Mouse (Mus musculus) neural tube, embryonic 14.5 days (tissue): ENCODE measurements around the gene Nfib. TPM values are rescaled to one million over a fixed set of nuclear protein-coding genes. Genes with fewer than 3 reads are reported as not detected.
A peak's percentile ranks its signal among the peaks of the same experiment; 100 is the strongest.

Experiments used
- ATAC-seq: fragments of 200-750 bp; cut with Nextera tagmentation; 2 replicates; pipeline ENCODE4 v1.8.0; 2017; ENCODE audit warnings: low read depth, mild to moderate bottlenecking, moderate TSS enrichment, moderate library complexity
- H3K27ac ChIP-seq: fragments of 300-500 bp; sonication (generic); 2 replicates; pipeline ENCODE4 v1.5.1; 2014; ENCODE audit warnings: low read depth, mild to moderate bottlenecking, control low read depth, low read length, moderate library complexity, mixed read lengths
- H3K27me3 ChIP-seq: fragments of 300-500 bp; sonication (generic); 2 replicates; pipeline ENCODE4 v1.6.1; 2014; ENCODE audit warnings: low read length; ENCODE audit not compliant: control insufficient read depth, insufficient read depth
- H3K36me3 ChIP-seq: fragments of 300-500 bp; sonication (generic); 2 replicates; pipeline ENCODE4 v1.6.1; 2014; ENCODE audit warnings: low read length, mixed read lengths; ENCODE audit not compliant: control insufficient read depth, insufficient read depth
- H3K4me1 ChIP-seq: fragments of 300-500 bp; sonication (generic); 2 replicates; pipeline ENCODE4 v1.6.1; 2014; ENCODE audit warnings: low read length; ENCODE audit not compliant: control insufficient read depth, insufficient read depth
- H3K4me2 ChIP-seq: fragments of 300-500 bp; sonication (generic); 2 replicates; pipeline ENCODE4 v1.6.1; 2014; ENCODE audit warnings: mild to moderate bottlenecking, low read depth, low read length, control low read depth
- H3K4me3 ChIP-seq: fragments of 300-500 bp; sonication (generic); 2 replicates; pipeline ENCODE4 v1.5.1; 2014; ENCODE audit warnings: low read depth, low read length, control low read depth, mixed read lengths
- H3K9ac ChIP-seq: fragments of 300-500 bp; sonication (generic); replicated peaks from 2 replicates; pipeline ENCODE4 v1.6.1; 2014; ENCODE audit warnings: low read depth, mild to moderate bottlenecking, control low read depth, low read length, mixed read lengths
- H3K9me3 ChIP-seq: fragments of 300-500 bp; sonication (generic); 2 replicates; pipeline ENCODE4 v1.6.1; 2016; ENCODE audit warnings: low read length; ENCODE audit not compliant: control insufficient read depth
- WGBS: fragments of 180-500 bp; shearing (Covaris S2); extraction: QIAGEN DNeasy Blood & Tissue Kit; methylation state at CpG from one replicate; pipeline ENCODE4 v1.1.7; 2014; 5-methylcytosine and 5-hydroxymethylcytosine counted together
- polyA plus RNA-seq: library from polyadenylated mRNA; unstranded; fragments of >200 nt; fragmentation: Nextera tagmentation; extraction: Ambion mirVana; gene quantifications from 2 replicates; pipeline ENCODE4 v1.2.1, GENCODE M21; 2014

Nfib gene
- polyA plus RNA-seq, 1 experiment from 2014 or later = 111 TPM

DNA sequence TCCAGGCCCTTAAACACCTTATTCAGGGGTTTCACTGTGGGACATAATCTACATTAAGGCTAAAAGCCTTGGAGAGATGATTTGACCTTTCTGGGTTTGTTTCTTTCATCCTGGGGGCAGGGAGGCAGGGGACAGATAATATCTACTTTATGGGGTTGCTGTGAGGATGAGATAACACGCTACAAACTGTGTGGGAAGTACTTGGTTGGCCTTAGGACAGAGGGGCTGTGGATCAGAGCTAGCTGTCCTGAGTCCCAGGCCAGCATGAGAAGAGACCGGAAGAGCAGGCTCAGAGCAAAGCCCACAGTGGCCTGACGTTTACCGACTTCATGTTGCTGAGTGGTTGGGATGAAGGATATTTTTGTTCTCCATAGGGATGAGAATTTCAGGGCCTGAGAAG, 81.7 kb downstream of the Nfib start:
- H3K9me3 ChIP-seq = no peaks in the 10 kb centered on the region
- WGBS = 75% methylated on average over 4 of the region's 4 CpGs
- H3K9ac ChIP-seq = no peak overlapping the region
- no peak overlapping the region for H3K4me2 ChIP-seq
- H3K27ac ChIP-seq = no peak overlapping the region
- no peaks in the 10 kb centered on the region for H3K27me3 ChIP-seq
- H3K4me3 ChIP-seq = no peak overlapping the region
- ATAC-seq = no peak
- peaks cover 5% of the 10 kb centered on the region for H3K4me1 ChIP-seq
- no peaks in the 10 kb centered on the region for H3K36me3 ChIP-seq

DNA sequence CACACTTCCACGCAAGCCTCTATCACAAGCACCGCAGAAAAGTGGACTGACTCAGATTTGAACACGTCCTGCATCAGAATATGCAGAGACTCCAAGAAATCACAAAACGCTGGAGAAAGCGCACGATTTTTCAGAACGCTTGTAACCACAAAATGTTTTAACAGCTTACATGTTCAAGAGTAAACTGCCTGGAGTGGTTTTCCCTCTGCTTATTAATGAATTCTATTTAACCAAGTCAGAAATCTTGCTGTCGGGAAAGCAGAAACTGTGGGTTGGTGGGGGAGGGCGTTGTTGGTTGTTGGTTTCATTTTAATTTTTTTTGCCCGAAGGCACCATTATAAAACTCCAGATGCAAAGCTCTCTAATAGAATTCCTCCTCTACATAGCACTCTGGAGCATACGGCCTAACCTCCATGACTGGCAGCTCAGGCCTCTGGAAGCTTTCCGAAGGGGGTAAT, 82.4 kb downstream of the Nfib start:
- Histone ChIP-seq H3K9me3 (no peaks in the 10 kb centered on the region), H3K4me3 (no peak overlapping the region), H3K9ac (no peak overlapping the region), H3K4me2 (no peak overlapping the region), H3K27ac (peak overlapping the region; percentile 73), H3K27me3 (no peaks in the 10 kb centered on the region), H3K4me1 (peaks cover 5% of the 10 kb centered on the region), H3K36me3 (no peaks in the 10 kb centered on the region)
- whole genome bisulfite sequencing = 56% methylated on average over 12 of the region's 12 CpGs
- ATAC-seq = peak; percentile 29; the same call in 1 of the 2 replicates

DNA sequence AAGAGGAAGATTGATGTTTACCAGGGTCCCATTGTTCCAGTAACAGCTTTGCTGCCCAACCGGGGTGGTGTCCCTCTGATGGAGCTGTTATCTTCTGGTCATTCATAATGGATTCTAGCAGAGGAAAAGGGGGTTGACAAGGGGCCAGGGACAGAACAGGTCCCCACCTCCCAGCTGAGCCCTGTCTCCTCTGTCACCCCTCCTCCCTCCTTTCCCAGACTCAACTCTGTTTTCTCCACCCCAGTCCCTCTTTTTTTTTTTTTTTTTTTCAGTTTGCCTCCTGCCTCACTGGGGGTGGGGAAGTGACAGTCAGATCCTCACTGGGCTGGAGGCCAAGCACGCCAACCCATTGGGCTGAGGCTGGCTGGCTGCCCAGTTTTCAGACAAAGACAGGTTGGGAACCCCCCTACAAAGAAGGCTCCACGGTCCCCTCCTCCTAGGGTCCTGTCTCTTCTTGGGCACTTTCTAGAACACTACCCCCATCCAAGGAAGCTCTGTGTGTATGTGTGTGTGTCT, 83.2 kb downstream of the Nfib start:
- Histone ChIP-seq H3K4me2 (no peak overlapping the region), H3K9ac (no peak overlapping the region), H3K27ac (peak overlapping the region; percentile 73), H3K36me3 (no peaks in the 10 kb centered on the region), H3K4me1 (peaks cover 5% of the 10 kb centered on the region), H3K9me3 (no peaks in the 10 kb centered on the region), H3K27me3 (no peaks in the 10 kb centered on the region), H3K4me3 (no peak overlapping the region)
- 7% methylated on average over 3 of the region's 3 CpGs for WGBS
- peak; percentile 85 for ATAC-seq

GRCm38 (mm10) chr4:82619539-82619941, 86.0 kb downstream of the Nfib start:
- Histone ChIP-seq H3K4me2 (no peak overlapping the region), H3K36me3 (no peaks in the 10 kb centered on the region), H3K9ac (no peak overlapping the region), H3K9me3 (no peaks in the 10 kb centered on the region), H3K27me3 (no peaks in the 10 kb centered on the region), H3K4me3 (no peak overlapping the region), H3K4me1 (peaks cover 5% of the 10 kb centered on the region), H3K27ac (no peak overlapping the region)
- ATAC-seq = no peak
- 64% methylated on average over 12 of the region's 12 CpGs for WGBS

DNA sequence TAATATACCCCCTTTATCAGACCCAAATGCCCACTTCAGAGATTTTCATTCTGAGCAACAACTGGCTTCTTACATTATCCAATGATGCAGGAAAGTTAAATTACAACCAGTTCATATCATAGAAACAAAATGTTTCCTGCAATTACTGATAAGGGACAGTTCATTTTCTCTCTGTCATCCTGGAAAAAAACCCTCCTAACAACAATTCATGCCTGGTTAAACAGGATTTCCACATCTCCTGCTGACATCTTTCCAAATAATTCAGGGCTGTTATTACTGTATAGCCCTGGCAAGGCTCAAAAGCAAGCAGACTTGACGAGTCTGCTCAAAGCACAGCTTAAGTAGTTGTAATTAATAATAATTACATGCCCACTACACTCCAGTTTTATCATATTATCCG, 86.5 kb downstream of the Nfib start:
- ATAC-seq = no peak
- H3K27ac ChIP-seq = no peak overlapping the region
- no peak overlapping the region for H3K4me2 ChIP-seq
- WGBS = 46% methylated on average over 2 of the region's 2 CpGs
- H3K9me3 ChIP-seq = no peaks in the 10 kb centered on the region
- no peak overlapping the region for H3K4me3 ChIP-seq
- no peaks in the 10 kb centered on the region for H3K27me3 ChIP-seq
- peaks cover 5% of the 10 kb centered on the region for H3K4me1 ChIP-seq
- H3K36me3 ChIP-seq = no peaks in the 10 kb centered on the region
- H3K9ac ChIP-seq = no peak overlapping the region

- no peaks in the 10 kb centered on the region for H3K36me3 ChIP-seq
- H3K9me3 ChIP-seq = no peaks in the 10 kb centered on the region
- no peak overlapping the region for H3K4me3 ChIP-seq
- H3K9ac ChIP-seq = no peak overlapping the region
- no peak overlapping the region for H3K27ac ChIP-seq
- H3K4me2 ChIP-seq = no peak overlapping the region
- ATAC-seq = no peak
- H3K4me1 ChIP-seq = 0 out of 2 replicates have a peak, but pooled peaks cover 4% of the 10 kb centered on the region
- H3K27me3 ChIP-seq = no peaks in the 10 kb centered on the region
- 91% methylated on average over 10 of the region's 10 CpGs for WGBS
Observed at GRCm38 (mm10) chr4:82617257-82617656, 88.3 kb downstream of the Nfib start.

GRCm38 (mm10) chr4:82615712-82616111, 89.8 kb downstream of the Nfib start:
- no peak for ATAC-seq
- H3K4me3 ChIP-seq = no peak overlapping the region
- WGBS = 89% methylated on average over 5 of the region's 5 CpGs

DNA sequence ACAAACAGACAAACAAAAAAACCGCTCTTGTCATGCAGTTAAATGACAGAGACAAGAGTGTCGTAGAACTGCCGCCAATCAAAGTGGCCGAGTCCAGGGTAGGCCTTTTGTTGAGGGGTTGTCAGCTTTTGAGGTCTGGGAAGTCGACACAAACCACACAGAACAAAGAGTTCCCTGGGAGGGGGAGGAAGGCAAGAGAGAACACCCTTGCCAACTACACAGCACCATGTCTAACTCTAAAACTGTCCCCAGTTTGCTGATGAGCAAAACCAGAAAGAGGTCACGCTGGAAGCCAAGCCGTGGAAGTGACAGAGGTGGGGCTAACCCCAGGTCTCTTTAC, 91.1 kb downstream of the Nfib start:
- Histone ChIP-seq H3K4me2 (peak overlapping the region; percentile 21; the same call in 1 of the 2 replicates), H3K36me3 (no peaks in the 10 kb centered on the region), H3K4me1 (0 out of 2 replicates have a peak, but pooled peaks cover 4% of the 10 kb centered on the region), H3K4me3 (no peak overlapping the region), H3K27me3 (no peaks in the 10 kb centered on the region), H3K9ac (no peak overlapping the region), H3K27ac (no peak overlapping the region), H3K9me3 (no peaks in the 10 kb centered on the region)
- ATAC-seq = peak; percentile 69
- WGBS = 17% methylated on average over 7 of the region's 7 CpGs

More at GRCm38 (mm10) chr4:82615712-82616111, 89.8 kb downstream of the Nfib start:
- H3K36me3 ChIP-seq = no peaks in the 10 kb centered on the region
- H3K9ac ChIP-seq = no peak overlapping the region
- H3K4me1 ChIP-seq = 0 out of 2 replicates have a peak, but pooled peaks cover 4% of the 10 kb centered on the region
- no peak overlapping the region for H3K27ac ChIP-seq
- H3K9me3 ChIP-seq = no peaks in the 10 kb centered on the region
- no peak overlapping the region for H3K4me2 ChIP-seq
- H3K27me3 ChIP-seq = no peaks in the 10 kb centered on the region

DNA sequence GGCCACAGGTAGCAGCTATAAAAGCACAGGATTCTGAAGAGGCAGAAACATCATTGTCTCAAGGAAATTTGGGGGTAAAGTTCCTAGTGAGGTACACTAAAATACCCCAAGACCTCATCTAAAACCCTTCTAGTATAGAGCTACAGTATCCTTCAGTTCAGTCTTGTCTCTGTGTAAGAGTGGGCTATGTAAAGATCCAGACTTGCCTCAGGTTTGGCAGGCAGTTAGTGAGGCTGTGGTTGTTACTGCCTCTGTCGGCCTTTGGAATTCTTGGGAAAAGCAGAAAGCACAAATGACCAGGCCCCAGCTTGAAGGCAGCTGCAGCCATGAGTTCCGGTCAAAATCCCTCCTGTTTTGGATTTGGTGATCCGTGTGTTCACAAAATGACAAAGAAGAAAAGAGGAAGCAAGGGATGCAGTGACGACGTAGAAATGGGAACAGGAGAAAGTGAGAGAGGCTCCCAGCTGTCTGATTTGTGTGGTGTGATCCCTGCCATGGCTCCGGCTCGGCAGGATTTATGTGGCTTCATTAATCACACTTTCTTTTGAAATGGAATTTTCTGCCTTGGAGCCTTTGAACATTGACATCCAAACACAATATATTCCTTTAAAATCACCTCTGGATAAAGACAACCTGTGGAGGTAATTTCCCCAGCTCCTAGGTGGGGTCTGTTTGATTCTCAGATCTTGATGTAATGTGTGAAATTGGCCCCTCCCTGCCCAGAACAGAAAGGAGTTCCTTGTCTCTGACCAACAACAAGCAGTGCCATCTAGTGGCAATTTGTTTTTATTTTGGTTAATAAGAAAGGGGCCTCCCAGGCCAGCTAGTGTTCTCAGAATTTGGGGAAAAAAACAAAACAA, 91.7 kb downstream of the Nfib start:
- Histone ChIP-seq H3K9me3 (no peaks in the 10 kb centered on the region), H3K9ac (no peak overlapping the region), H3K4me3 (no peak overlapping the region), H3K27me3 (no peaks in the 10 kb centered on the region), H3K36me3 (no peaks in the 10 kb centered on the region), H3K4me2 (peak overlapping the region; percentile 21; the same call in 1 of the 2 replicates), H3K27ac (peak overlapping the region; percentile 39; the same call in 1 of the 2 replicates), H3K4me1 (0 out of 2 replicates have a peak, but pooled peaks cover 4% of the 10 kb centered on the region)
- peak; percentile 85 for ATAC-seq
- WGBS = 14% methylated on average over 7 of the region's 7 CpGs
